Mouse (Mus musculus): ENCODE measurements around the gene Gucy1b1.

DNA sequence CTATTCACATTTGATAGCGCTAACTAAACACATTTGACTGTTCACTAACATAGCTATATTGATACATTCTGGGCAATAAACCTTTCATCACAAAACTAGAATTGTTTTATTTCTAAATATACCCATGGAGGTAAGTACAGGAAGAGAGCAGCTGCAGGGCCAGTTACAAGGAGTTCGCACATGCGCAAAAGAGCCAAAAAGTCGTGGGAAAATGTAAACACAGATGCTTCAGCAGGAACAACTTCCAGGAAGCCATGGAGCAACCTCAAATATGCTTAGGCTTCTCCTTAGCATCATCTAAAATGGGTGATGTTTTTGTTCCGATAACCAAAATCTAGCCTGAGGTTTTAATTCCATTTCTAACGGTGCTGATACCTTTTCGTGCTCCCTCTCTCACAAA lies 25.8 kb downstream of the Gucy1b1 start:
- no peak for TF ChIP-seq CTCF (IDR thresholded peaks at IDR 0.05; ENCODE audit: low read depth, low read length)
- no peak for TF ChIP-seq POLR2A (IDR thresholded peaks at IDR 0.05; ENCODE audit: insufficient read depth, low read length)

All from ES-Bruce4 (cell line).